Mouse (Mus musculus) thymus, postnatal 14 days (tissue): ENCODE results near the gene Strn4.

Source experiments
- DNase-seq: peaks from one replicate; pipeline ENCODE4 v3.0.0; 2021

Gene Strn4

DNA sequence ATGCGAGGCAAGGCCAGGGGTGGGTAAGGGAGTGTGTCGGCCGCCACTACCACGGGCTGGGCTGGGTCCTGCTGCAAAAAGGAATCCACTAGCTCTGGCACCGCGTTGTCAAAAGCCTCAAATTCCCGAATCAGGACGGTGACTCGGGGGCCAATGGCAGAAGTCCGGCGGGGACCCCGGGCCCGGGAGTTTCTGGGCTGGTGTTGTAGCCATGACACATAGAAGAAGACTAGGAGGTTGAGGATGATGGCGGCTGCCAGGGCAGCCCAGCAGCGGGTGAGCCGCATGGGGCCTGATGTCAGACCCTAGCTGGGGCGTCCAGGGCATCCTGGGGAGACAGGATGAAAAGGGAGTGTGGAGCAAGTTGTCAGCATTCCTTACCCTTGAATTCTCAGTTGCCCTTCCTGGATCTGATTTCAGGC is 4.0 kb upstream of the Strn4 start:
- no peak for DNase-seq

GRCm38 (mm10) chr7:16812505-16812904 is 3.2 kb upstream of the Strn4 start:
- no peak for DNase-seq

DNA sequence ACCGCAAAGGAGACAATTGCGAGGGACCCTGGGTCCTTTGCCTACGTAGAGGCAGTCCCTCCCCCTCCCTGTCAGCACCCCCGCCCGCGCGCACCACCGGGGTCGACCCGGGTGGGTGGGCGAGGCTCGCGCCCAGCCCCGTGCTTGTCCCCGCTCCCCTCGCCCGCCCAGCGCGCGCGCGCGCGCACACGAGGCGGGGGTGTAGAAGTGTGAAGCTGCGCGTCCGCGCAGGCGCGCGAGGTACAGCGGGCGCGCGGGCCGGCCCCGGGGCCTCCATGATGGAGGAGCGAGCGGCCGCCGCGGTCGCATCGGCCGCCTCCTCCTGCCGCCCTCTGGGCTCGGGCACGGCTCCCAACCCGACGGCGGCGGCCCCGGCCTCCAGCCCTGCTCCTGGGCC is 387 bp downstream of the Strn4 start:
- peak; percentile 89 for DNase-seq

GRCm38 (mm10) chr7:16816475-16817122 is 910 bp downstream of the Strn4 start, which contains the start of gene Fkrp:
TSS of gene Fkrp (minus strand) at chr7:16816732.
- DNase-seq = peak; percentile 67

DNA sequence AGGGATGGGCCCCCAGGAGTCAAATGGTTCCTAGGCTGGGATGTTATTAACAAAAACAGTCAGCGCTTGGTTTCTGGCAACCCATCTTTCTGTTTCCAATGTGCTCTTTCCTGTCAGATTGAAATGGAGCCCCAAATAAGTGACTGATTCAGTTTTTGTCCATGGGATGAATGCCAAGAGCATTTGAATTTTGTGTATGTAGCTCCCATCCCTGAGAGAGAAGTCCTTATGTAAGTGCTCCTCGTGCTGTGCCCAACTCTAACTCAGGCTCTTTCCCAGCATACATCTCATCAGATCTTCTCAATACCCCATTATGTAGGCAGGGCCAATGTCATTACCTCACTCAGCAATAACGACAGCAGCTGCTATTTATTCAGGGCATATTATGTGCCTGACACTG is 2.0 kb downstream of the Strn4 start:
- DNase-seq = no peak

DNA sequence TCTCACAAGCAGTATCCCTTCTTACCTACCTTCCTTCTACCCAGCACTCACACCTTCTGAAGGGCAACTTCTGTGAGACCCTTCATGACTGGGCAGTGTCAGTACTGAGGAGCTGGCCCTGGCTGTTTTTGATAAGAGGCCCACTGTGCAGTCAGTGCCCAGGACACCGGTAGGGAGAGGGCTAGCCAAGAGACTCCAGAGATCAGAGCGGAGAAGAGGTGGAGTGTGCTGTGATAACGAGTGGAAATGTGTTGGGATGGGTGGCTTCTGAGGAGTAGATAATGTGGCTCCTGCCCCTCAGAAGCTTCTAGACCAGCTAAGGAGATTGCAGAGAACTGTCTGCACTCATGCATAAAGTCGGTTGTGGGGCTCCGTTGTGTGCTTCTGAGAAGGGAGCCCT is 4.1 kb downstream of the Strn4 start:
- no peak for DNase-seq

- DNase-seq = no peak
These were observed 4.6 kb downstream of the Strn4 start for GRCm38 (mm10) chr7:16820271-16820763.

DNA sequence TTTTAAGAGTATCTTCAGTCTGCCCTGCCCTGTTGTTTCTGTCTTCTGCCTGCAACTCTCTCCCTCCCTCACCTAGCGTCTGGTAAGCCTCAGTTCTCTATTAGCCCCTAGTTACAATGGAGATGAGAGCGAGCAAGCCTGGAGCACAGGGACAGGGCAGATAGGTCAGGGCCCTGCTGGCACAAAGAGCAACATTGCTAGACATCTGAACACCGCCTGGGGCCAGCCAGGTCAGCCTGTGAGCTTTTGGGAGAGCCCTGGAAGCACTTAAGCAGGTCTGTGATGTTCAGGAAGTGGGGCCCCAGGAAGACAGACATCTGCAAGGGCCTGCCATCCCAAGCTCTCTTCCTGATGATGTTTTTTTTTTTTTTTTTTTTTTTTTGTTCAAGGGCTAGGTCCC is 5.4 kb downstream of the Strn4 start:
- no peak for DNase-seq

GRCm38 (mm10) chr7:16821669-16822101 is 6.0 kb downstream of the Strn4 start:
- no peak for DNase-seq

DNA sequence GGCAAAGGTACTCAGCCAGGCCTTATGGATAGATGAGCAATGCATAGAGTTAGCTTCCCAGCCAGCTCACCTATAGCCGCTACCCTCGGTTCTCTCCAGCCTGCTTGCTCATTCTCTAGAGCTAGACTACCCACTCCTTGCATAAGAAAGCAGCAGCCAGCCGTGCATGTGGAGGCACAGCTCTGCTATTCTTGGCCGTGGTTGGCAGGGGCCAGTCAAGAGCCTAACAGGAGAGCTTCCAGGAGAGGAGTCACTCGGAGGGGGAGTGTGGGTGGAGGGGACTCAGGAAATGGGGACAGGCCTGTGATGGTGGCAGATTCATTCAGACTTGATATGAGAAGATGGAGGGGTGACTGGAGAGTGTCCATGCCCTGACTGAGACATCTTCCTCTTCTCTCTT is 8.0 kb downstream of the Strn4 start:
- no peak for DNase-seq

DNA sequence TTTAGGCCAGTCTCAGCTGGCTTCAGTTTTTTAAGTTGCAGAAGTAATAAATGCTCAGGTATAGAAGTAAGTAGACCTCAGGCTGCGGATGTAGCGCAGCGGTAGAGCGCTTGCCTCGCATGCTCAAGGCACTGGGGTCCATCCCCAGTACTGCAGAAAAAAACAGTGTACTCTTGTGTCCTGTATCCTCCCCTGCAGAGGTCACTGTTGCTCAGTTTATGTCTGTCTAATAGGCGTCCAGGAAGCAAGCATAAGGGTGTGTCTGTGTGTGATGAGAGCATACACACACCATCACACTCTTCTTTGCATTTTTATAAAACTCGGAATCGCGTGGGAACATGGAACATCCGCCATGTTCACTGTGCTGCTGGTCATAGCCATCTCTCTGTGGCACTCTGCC is 10.1 kb downstream of the Strn4 start:
- DNase-seq = peak; percentile 72

DNA sequence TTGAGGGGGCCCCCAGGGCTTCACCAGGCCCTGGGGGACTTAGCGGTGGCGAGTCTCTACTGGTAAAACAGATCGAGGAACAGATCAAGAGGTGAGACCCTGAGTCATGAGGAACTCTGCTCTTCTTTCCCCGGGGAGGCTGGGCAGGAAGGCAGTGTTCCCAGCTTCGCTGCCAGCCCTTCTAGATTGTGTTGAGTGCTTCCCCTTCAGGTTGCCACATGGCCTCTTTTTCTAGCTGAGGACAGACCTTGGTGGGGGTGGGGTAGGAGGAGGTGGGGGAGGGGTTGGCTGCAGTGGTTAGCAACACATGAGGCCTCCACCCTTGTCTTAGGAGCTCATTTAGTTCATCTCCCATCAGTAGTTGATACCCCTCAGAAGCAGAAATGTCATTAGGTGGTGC is 10.9 kb downstream of the Strn4 start:
- no peak for DNase-seq

- no peak for DNase-seq
These were observed 11.6 kb downstream of the Strn4 start for GRCm38 (mm10) chr7:16827274-16827673.

DNA sequence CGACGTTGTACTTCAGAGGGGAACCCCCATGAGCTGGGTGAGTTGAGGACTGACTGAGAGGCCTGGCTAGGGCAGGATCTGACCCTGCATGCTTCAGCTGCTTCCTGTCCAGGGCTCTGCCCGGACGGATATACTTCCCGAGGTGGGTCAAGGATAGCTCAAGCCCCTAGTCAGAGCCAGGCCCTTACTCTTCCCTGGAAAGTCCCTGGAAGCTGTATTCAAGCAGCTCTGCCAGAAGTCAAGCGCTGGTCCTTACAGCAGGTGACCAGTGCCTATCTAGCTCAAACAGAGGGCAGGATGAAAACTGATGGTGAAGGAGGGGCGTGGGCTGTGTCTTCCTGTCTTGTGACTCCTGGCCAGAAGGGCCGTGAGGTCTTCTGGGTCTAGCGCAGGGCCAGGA is 14.8 kb downstream of the Strn4 start:
- DNase-seq = no peak

GRCm38 (mm10) chr7:16837916-16838803 is 22.5 kb downstream of the Strn4 start:
- DNase-seq = peak; percentile 34

GRCm38 (mm10) chr7:16838804-16839426 is 23.2 kb downstream of the Strn4 start:
- DNase-seq = no peak

- DNase-seq = no peak
These were observed 23.9 kb downstream of the Strn4 start for GRCm38 (mm10) chr7:16839427-16840108.

DNA sequence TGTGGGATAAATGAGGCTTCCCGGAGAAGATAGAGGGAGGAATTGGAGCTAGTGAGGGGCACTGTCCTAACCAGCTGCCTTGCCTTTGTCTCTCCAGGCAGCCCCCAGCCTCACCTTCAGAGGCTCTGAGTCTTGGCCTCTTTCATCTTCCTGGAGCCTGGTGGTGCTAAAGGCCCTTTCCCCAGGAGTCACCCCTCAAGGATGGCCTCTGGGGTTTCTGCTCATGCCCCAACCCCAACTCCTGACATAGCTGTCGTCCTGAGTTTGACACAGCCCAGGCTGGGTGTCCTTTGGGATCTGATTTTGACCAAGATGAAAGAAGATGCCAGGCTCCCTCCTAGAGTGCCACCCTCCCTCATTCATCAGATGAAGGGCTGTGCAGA is 24.4 kb downstream of the Strn4 start:
- DNase-seq = no peak

DNA sequence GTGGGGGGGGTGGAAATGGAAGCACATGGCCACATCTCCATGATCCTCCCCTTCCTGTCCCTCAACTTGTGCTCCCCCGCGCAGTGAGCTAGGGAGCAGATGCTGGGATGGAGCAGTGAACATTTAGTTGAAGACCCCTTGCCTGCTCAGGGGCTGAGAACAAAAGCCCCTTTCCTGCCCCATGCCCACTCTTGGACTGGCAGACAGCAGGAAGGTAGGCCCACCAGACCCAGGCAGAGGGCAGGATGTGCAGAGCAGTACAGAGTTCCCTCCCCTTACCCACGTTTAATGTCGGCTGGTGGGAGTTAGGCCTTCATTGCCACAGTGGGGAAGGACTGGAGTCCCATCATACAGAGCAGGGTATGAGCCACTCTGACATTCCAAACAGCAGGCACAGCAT is 25.4 kb downstream of the Strn4 start:
- DNase-seq = peak; percentile 65

DNA sequence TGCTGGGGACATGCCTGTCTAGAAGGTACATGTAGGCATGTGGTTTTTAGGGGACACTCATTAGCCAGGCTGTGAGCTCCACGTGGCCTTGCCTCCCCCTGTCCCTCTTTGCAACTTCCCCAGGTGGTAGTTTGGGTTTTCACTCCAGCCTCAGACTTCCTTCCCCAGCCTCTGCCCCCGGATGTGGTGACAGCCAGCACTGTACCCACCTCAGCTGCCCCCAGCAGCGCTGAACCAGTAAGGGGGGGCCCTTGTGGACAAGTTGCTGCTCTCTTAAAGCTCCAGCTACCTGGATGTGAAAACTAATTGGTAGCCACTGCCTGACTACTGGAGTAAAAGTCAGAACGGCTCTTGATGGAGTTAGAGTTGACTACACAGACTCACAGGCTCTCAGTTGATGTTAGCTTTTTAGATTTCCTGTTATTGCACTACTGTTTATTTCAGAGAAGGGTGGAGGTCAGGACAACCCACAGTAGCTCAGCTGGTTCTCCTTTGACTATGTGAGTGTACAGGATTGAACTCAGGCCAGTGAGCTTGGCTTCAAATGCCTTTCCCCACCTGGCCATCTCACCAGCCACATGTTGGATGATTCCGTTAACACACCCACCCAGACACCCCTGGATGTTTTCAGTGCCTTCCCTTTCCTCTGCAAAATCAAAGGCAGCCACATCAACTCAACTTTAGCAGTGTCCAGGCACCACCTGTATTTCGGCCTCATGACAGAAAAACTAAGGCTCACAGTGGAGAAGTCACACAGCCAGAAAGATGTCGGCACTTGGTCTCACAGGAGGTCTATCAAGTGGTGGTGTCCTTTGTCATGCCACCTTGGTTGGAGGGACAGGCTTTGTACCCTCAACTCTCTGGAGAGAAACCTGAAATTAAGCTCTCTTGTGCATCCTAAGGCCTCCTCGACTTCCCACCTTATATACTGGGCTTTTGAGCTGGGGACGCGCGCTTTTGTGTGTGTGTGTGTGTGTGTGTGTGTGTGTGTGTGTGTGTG is 26.2 kb downstream of the Strn4 start:
- peak; percentile 91 for DNase-seq

DNA sequence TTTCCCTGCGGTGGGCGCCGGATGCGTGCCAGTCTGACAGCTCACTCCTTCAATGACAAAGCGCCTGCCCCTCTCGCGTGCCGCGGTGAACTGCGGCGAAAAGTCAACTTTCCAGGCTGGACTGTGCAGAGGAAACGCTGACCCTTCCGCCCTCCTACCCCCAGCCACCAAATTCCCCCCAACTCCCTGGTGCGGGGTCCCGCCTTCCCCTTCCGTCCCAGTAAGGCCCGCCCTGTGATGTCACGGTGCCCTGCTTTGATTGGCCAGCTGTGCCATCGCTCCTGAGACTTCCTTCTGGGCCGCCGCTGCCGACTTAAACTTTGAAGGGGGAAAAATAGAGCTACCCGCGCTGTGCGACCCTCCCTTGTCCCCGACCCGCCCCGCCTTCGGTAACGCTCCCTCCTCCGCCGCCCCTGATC is 27.0 kb downstream of the Strn4 start, which contains the start of gene Prkd2:
Gene Prkd2 (plus strand): TSS at position 258 of the 419 bp plus-strand sequence.
- DNase-seq = peak; percentile 96
